Mouse (Mus musculus): Measurements from ENCODE around the gene Adat2.
A peak's percentile ranks its signal among the peaks of the same experiment; 100 is the strongest.

Gene Adat2

GRCm38 (mm10) chr10:13552646-13553497, at the start of gene Adat2, which contains the start of gene Pex3:
Gene Adat2 (plus strand): TSS chr10:13552894.
Gene Pex3 (minus strand): TSS chr10:13553142.
- DNase-seq = peak; percentile 93

DNA sequence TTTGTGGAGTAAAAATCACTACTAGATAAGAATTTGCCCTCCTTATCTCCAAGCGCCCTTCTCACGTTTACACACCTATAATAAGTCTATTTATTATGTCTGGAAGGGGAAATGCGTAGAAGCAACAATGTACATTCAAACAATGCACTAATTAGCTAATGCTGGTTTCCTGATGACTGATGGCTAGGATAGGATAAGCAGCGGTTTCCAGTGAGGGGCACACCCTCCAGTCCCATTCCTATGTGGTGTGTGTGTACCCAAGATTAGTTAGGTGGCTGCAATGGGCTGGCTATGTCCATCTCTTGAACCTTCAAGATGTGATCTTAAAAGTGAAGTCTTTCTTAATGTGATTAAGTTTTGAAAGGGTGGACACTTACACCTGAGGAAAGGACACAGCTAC, 30.8 kb upstream of the Adat2 start:
- no peak for DNase-seq

- DNase-seq = no peak
These were observed 24.5 kb upstream of the Adat2 start for GRCm38 (mm10) chr10:13528155-13528554.

GRCm38 (mm10) chr10:13534751-13535150, 17.9 kb upstream of the Adat2 start:
- no peak for DNase-seq

- DNase-seq = no peak
These were observed 16.0 kb upstream of the Adat2 start for GRCm38 (mm10) chr10:13536706-13537105.

DNA sequence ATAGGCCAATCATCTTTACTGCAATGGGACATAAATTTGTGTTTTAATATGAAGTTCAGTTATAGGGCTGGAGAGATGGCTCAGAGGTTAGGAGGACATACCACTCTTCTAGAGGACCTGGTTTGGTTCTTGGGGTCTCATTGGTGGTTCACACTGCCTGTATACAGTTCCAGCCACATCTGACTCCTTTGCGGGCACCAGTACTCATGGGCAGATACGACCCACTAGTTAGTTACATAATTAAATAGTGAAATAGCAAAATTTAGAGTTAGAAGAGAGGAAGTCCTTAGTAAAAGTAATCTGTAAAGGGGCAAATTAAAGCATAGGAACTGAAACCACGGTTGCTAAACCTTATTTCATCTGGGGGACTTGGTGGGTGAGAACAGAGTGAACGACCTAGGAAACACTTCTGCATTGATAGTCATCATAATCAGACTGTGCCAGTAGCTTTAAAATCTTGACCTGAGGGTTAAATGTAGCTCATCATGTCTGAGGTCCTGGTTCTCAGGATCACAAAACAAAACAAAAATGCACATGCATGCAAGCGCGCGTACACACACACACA, 12.8 kb upstream of the Adat2 start:
- no peak for DNase-seq

GRCm38 (mm10) chr10:13541721-13542120, 11.0 kb upstream of the Adat2 start:
- DNase-seq = no peak

DNA sequence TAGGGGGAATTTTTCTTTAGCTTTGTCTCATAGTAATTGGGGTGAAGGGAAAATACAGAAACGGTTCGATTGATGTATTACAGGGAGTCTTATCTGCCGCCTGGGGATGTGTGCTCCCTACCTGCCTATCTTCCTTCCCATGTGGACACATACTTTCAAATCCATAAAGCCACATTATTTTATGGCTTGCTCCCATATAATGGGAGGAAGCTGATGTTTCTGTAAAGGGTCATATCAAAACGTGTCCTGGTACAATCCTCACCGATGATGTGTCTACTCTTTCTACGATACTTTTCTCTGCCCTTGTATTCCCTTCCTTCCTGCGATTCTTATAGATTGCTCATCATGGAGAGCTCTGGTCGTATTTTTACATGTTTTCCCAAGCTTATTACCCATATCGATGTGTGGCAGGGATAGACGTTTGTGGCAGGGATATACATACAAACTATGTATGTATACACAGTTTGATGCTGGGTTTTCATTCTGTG, 848 bp downstream of the Adat2 start:
- DNase-seq = no peak

DNA sequence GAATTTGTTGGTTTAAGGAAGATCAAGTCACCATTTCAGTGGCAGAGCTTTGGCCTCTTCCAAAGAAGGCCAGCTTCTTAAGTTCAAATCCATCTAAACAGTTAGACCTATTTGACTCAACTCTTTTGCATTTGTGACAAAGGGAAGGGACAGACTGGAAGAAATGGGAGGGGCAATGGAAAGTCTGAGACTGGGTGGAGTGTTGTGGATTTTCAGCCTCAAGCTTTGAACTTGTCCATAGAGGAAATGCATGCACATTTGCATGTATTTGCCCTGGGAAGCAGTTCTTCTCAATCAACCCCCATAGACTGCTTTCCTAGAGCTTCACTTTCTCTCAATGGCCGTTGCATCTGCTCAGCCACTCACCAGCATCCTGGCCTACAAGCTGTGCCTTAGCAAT, 1.6 kb downstream of the Adat2 start:
- no peak for DNase-seq

- DNase-seq = no peak
These were observed 7.5 kb downstream of the Adat2 start for GRCm38 (mm10) chr10:13560014-13560674.

GRCm38 (mm10) chr10:13564364-13565079, 11.8 kb downstream of the Adat2 start:
- peak; percentile 76 for DNase-seq

GRCm38 (mm10) chr10:13565080-13565448, 12.4 kb downstream of the Adat2 start:
- DNase-seq = no peak

DNA sequence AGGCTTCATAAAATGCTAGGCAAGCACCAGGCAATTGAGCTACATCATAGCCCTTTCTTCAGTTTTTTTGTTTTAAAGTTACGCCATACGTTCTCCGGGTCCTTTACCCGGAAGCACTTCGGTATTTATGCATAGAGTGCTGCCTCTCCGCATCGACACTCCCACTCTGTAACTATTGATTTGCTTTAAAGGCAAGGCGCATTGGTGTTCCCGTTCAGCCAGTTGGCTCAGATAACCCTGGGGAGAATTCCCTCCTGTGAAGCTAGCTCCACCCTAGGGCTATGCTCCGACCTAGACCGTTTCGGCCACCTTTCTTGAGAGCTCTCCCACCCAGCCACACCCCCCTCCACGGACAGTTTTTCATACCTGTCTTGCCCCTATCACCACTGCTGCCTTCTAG, 13.7 kb downstream of the Adat2 start:
- DNase-seq = no peak

DNA sequence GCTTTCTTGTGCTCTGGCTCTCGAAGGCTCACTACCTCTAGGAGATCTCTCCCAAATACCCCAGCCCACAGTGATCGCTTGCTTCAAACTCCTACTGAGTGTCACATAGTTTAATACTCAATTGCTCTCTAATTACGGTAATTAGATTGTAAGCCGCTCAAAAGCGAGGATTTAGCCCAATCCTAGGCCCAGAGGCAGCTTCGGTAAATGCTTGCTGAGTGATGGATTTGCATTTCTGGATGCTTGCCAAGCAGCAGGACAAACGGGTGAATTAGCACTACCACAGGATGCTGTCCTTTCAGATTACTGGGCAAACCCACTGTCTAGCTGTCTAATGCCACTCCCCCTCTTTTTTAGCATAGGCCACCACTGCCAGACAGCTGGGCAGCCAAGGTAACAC, 17.1 kb downstream of the Adat2 start:
- no peak for DNase-seq

GRCm38 (mm10) chr10:13570697-13571538, 18.2 kb downstream of the Adat2 start:
- DNase-seq = no peak

DNA sequence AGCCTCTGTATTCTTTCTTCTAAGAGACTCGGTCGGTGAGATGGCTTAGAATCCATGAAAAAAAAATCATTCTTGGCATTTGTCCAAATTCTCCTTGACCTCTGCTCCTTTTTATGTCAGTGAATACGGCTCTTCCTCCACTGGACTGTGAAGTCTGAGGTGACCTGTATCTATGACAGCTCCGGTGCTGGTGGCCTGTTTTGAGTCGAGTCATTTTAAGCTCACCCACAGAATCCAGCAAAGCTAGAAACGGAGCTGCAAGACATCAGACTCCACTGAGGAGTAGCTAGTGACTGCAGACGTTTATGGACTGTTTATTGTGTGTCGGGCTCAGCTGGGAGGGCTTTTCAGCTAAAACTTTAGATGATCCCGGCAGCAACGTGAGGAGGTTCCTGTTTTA, 19.3 kb downstream of the Adat2 start:
- DNase-seq = no peak

GRCm38 (mm10) chr10:13572410-13572809, 19.7 kb downstream of the Adat2 start:
- DNase-seq = no peak

DNA sequence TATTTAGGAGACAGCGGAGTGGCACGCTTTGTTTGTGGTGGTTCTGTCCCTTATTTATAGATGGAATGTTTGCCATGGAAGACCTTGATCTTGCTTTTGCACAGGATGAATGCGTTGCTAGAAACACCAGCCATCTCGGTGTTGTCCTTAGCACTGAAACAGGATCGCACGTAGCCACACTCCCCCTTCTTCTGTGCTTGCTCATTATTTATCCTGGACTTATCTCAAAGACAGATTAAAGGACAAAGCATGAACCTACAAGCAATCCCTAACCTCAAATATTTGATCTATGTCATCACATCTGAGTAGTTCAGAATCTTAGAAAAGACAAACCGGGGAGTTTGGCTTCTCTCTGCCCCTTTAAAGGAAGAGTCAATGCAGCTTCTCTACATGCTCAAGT, 24.4 kb downstream of the Adat2 start:
- no peak for DNase-seq

GRCm38 (mm10) chr10:13587914-13588313, 35.2 kb downstream of the Adat2 start:
- no peak for DNase-seq

GRCm38 (mm10) chr10:13592196-13592595, 39.5 kb downstream of the Adat2 start:
- no peak for DNase-seq

- no peak for DNase-seq
These were observed 40.8 kb downstream of the Adat2 start for GRCm38 (mm10) chr10:13593529-13593928.

DNA sequence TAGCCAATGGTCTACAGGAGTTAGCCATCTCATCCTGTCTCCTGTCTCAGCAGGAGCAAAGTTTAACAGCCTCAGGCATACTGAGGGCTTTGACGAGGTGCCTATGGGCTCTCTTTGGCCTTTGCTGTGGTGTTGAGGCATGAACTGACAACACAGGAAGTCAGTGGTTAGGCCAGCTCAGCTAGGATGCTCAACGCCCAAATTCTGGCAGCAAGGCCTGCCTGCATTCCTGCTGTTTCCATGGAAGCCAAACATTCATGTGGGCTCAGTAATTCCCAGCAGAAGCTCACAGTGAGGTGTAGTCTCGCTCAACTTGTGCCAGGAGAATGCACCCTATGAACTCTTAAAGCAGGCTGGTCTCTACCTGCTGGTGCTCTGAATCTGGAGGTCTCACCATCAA, 43.4 kb downstream of the Adat2 start:
- DNase-seq = no peak

All from thymus, postnatal 14 days (tissue).